Mouse (Mus musculus) MEL (cell line): ENCODE data around the gene Ets1. TPM values are rescaled to one million over a fixed set of nuclear protein-coding genes. Genes with fewer than 3 reads are reported as not detected.

Experiments
- DNase-seq: peaks from one replicate; pipeline ENCODE4 v3.0.0; 2011; ENCODE audit warnings: low read depth, low spot score
- H3K27ac ChIP-seq: 2 replicates; pipeline ENCODE4 v1.5.1; 2012; ENCODE audit warnings: low read depth, mild to moderate bottlenecking, control low read depth, low read length, moderate library complexity; ENCODE audit not compliant: control insufficient read depth
- H3K27me3 ChIP-seq, 2 experiments: fragments of 150-350 bp in 1 of 2; sonication (generic) in 1 of 2; 2 replicates each; pipeline ENCODE4 v1.6.1; 2012; ENCODE audit warnings: low read length in 2 of 2, mild to moderate bottlenecking in 2 of 2, improper control_type of control experiment in 1 of 2, moderate library complexity in 1 of 2; ENCODE audit not compliant: insufficient read depth in 2 of 2, control insufficient read depth in 1 of 2
- H3K36me3 ChIP-seq, 2 experiments: 2 replicates each; pipeline ENCODE4 v1.6.1; 2012 to 2014; ENCODE audit warnings: low read length in 2 of 2, improper control_type of control experiment in 1 of 2, inconsistent platforms in 1 of 2, mild to moderate bottlenecking in 1 of 2; ENCODE audit not compliant: insufficient read depth in 2 of 2, control insufficient read depth in 1 of 2
- H3K4me1 ChIP-seq, 2 experiments: fragments of 150-350 bp in 1 of 2; sonication (generic) in 1 of 2; 2 replicates each; pipeline ENCODE4 v1.6.1; 2012; ENCODE audit warnings: low read length in 2 of 2, improper control_type of control experiment in 1 of 2, mild to moderate bottlenecking in 1 of 2; ENCODE audit not compliant: insufficient read depth in 2 of 2, control insufficient read depth in 1 of 2
- H3K4me3 ChIP-seq, 2 experiments: fragments of 150-350 bp in 1 of 2; sonication (generic) in 1 of 2; 2 replicates each; pipeline ENCODE4 v1.5.1; 2012; ENCODE audit warnings: low read depth in 2 of 2, low read length in 2 of 2, mild to moderate bottlenecking in 2 of 2, moderate library complexity in 2 of 2, control low read depth in 1 of 2, improper control_type of control experiment in 1 of 2; ENCODE audit not compliant: control insufficient read depth in 1 of 2, insufficient read depth in 1 of 2
- H3K79me2 ChIP-seq: 2 replicates; pipeline ENCODE4 v1.6.1; 2012; ENCODE audit warnings: mild to moderate bottlenecking, low read length, moderate library complexity; ENCODE audit not compliant: control insufficient read depth, poor library complexity, insufficient read depth
- H3K9ac ChIP-seq: 2 replicates; pipeline ENCODE4 v1.6.1; 2012; ENCODE audit warnings: low read depth, mild to moderate bottlenecking, control low read depth, low read length, moderate library complexity; ENCODE audit not compliant: control insufficient read depth, poor library complexity, severe bottlenecking
- H3K9me3 ChIP-seq: fragments of 150-350 bp; sonication (generic); replicated peaks from 2 replicates; pipeline ENCODE4 v1.6.1; 2012; ENCODE audit warnings: mild to moderate bottlenecking, low read length, improper control_type of control experiment, moderate library complexity; ENCODE audit not compliant: insufficient read depth
- BHLHE40 ChIP-seq: IDR thresholded peaks from 2 replicates; pipeline ENCODE4 v1.6.1; 2012; ENCODE audit warnings: low read depth, mild to moderate bottlenecking, inconsistent platforms, low read length, improper control_type of control experiment, borderline replicate concordance
- CHD2 ChIP-seq: IDR thresholded peaks from 2 replicates; pipeline ENCODE4 v1.6.1; 2011; ENCODE audit warnings: low read length, improper control_type of control experiment
- E2F4 ChIP-seq: IDR thresholded peaks from 2 replicates; pipeline ENCODE4 v1.6.1; 2011; ENCODE audit warnings: low read depth, low read length, improper control_type of control experiment, borderline replicate concordance
- ETS1 ChIP-seq: IDR thresholded peaks from 2 replicates; pipeline ENCODE4 v1.6.1; 2012; ENCODE audit warnings: low read depth, mild to moderate bottlenecking, inconsistent platforms, low read length, improper control_type of control experiment, moderate library complexity
- JUND ChIP-seq: IDR thresholded peaks from 2 replicates; pipeline ENCODE4 v1.6.1; 2011; ENCODE audit warnings: low read depth, mild to moderate bottlenecking, improper control_type of control experiment, low read length
- KAT2A ChIP-seq: conservative IDR thresholded peaks from 2 replicates; pipeline ENCODE4 v1.6.1; 2012; ENCODE audit warnings: low read depth, low read length, improper control_type of control experiment, inconsistent platforms
- MAFK ChIP-seq: IDR thresholded peaks from 2 replicates; pipeline ENCODE4 v1.6.1; 2011; ENCODE audit warnings: low read depth, mild to moderate bottlenecking, low read length, improper control_type of control experiment, borderline replicate concordance
- MAZ ChIP-seq: IDR thresholded peaks from 2 replicates; pipeline ENCODE4 v1.6.1; 2012; ENCODE audit warnings: low read depth, mild to moderate bottlenecking, inconsistent platforms, low read length, improper control_type of control experiment
- MEF2A ChIP-seq: IDR thresholded peaks from 2 replicates; pipeline ENCODE4 v1.6.1; 2014; ENCODE audit warnings: low read depth, mild to moderate bottlenecking, inconsistent platforms, low read length, improper control_type of control experiment; ENCODE audit not compliant: poor library complexity, insufficient replicate concordance, severe bottlenecking; ENCODE audit errors: extremely low read depth
- MXI1 ChIP-seq: IDR thresholded peaks from 2 replicates; pipeline ENCODE4 v1.6.1; 2011; ENCODE audit warnings: mild to moderate bottlenecking, low read depth, low read length, improper control_type of control experiment
- MYB ChIP-seq: IDR thresholded peaks from 2 replicates; pipeline ENCODE4 v1.6.1; 2011; ENCODE audit warnings: mild to moderate bottlenecking, low read depth, low read length, improper control_type of control experiment
- MYC ChIP-seq: IDR thresholded peaks from 2 replicates; pipeline ENCODE4 v1.6.1; 2011; ENCODE audit warnings: low read depth, mild to moderate bottlenecking, low read length, improper control_type of control experiment, moderate library complexity
- NELFE ChIP-seq: IDR thresholded peaks from 2 replicates; pipeline ENCODE4 v1.6.1; 2011; ENCODE audit warnings: low read depth, low read length, improper control_type of control experiment
- NRF1 ChIP-seq: IDR thresholded peaks from 2 replicates; pipeline ENCODE4 v1.6.1; 2014; ENCODE audit warnings: low read depth, mild to moderate bottlenecking, inconsistent platforms, low read length, improper control_type of control experiment, moderate library complexity; ENCODE audit not compliant: poor library complexity, insufficient read depth, severe bottlenecking
- POLR2AphosphoS2 ChIP-seq: IDR thresholded peaks from 2 replicates; pipeline ENCODE4 v1.6.1; 2011; ENCODE audit warnings: low read length, improper control_type of control experiment
- SMC3 ChIP-seq: IDR thresholded peaks from 2 replicates; pipeline ENCODE4 v1.6.1; 2011; ENCODE audit warnings: low read depth, low read length, improper control_type of control experiment
- TAL1 ChIP-seq: IDR thresholded peaks from 2 replicates; pipeline ENCODE4 v1.6.1; 2012; ENCODE audit warnings: mild to moderate bottlenecking, inconsistent platforms, low read length, moderate library complexity, mixed read lengths
- TBP ChIP-seq: IDR thresholded peaks from 2 replicates; pipeline ENCODE4 v1.8.0; 2011; ENCODE audit warnings: low read depth, low read length, improper control_type of control experiment
- UBTF ChIP-seq: IDR thresholded peaks from 2 replicates; pipeline ENCODE4 v1.6.1; 2012; ENCODE audit warnings: low read depth, mild to moderate bottlenecking, inconsistent platforms, low read length, improper control_type of control experiment, moderate library complexity, borderline replicate concordance; ENCODE audit not compliant: insufficient read depth
- USF1 ChIP-seq: IDR thresholded peaks from 2 replicates; pipeline ENCODE4 v1.6.1; 2014; ENCODE audit warnings: low read depth, mild to moderate bottlenecking, inconsistent platforms, low read length, improper control_type of control experiment, moderate library complexity
- USF2 ChIP-seq, 2 experiments: IDR thresholded peaks; 2 replicates each; pipeline ENCODE4 v1.6.1; 2011 to 2012; ENCODE audit warnings: improper control_type of control experiment in 2 of 2, low read length in 2 of 2, borderline replicate concordance in 1 of 2, inconsistent platforms in 1 of 2, low read depth in 1 of 2, mild to moderate bottlenecking in 1 of 2; ENCODE audit not compliant: insufficient read depth in 1 of 2
- ZC3H11A ChIP-seq: IDR thresholded peaks from 2 replicates; pipeline ENCODE4 v1.6.1; 2012; ENCODE audit warnings: low read depth, mild to moderate bottlenecking, inconsistent platforms, low read length, improper control_type of control experiment
- ZKSCAN1 ChIP-seq: IDR thresholded peaks from 2 replicates; pipeline ENCODE4 v1.6.1; 2012; ENCODE audit warnings: low read depth, mild to moderate bottlenecking, inconsistent platforms, low read length, improper control_type of control experiment, moderate library complexity
- ZMIZ1 ChIP-seq: IDR thresholded peaks from 2 replicates; pipeline ENCODE4 v1.6.1; 2012; ENCODE audit warnings: low read depth, mild to moderate bottlenecking, inconsistent platforms, low read length, improper control_type of control experiment, moderate library complexity
- polyA plus RNA-seq, 2 experiments: library from polyadenylated mRNA; stranded (reverse) in 1 of 2; unstranded in 1 of 2; fragments of >175 nt in 1 of 2; fragments of >200 nt in 1 of 2; gene quantifications; 2 replicates each; pipeline versions ENCODE4 v1.2.1 to v1.2.4; 2012; ENCODE audit warnings: low replicate concordance in 2 of 2, low read depth in 1 of 2; ENCODE audit not compliant: insufficient read length in 2 of 2, insufficient read depth in 1 of 2, missing spikeins in 1 of 2
- total RNA-seq: library from RNA; depleted of rRNA; stranded (reverse); fragments of 300-350 nt; gene quantifications from 2 replicates; pipeline ENCODE4 v1.2.3, GENCODE M21; 2012

Gene Ets1
- total and polyA plus RNA-seq, 3 experiments = 0.10 to 0.19 TPM; not detected in 1

- no peaks in the 10 kb centered on the region for H3K36me3 ChIP-seq
- H3K4me1 ChIP-seq = no peaks in the 10 kb centered on the region; a peak in 1 of 4 replicates
- no peak overlapping the region for H3K4me3 ChIP-seq
- H3K9me3 ChIP-seq = no peaks in the 10 kb centered on the region
- peaks cover 2 to 3% of the 10 kb centered on the region in 2 experiments; a peak in 1 of 4 replicates for H3K27me3 ChIP-seq
- DNase-seq = no peak
- no peak overlapping the region for H3K9ac ChIP-seq
- no peak overlapping the region for H3K27ac ChIP-seq
- no peak for TF ChIP-seq NRF1
- TF ChIP-seq NELFE = no peak
- TF ChIP-seq SMC3 = no peak
- TF ChIP-seq MYC = no peak
- TF ChIP-seq MXI1 = no peak
- no peak for TF ChIP-seq POLR2AphosphoS2
- no peak for TF ChIP-seq ZC3H11A
- TF ChIP-seq MAFK = no peak
- no peak for TF ChIP-seq TBP
- no peaks in the 10 kb centered on the region for H3K79me2 ChIP-seq
These were observed 18.6 kb upstream of the Ets1 start for GRCm38 (mm10) chr9:32617430-32617768.

GRCm38 (mm10) chr9:32618544-32619120 lies 17.4 kb upstream of the Ets1 start:
- H3K9ac ChIP-seq = no peak overlapping the region
- no peaks in the 10 kb centered on the region for H3K9me3 ChIP-seq
- peaks cover 3% of the 10 kb centered on the region in 2 experiments; a peak in 1 of 4 replicates for H3K27me3 ChIP-seq
- no peaks in the 10 kb centered on the region for H3K79me2 ChIP-seq
- no peaks in the 10 kb centered on the region; a peak in 1 of 4 replicates for H3K4me1 ChIP-seq
- H3K36me3 ChIP-seq = no peaks in the 10 kb centered on the region
- no peak overlapping the region for H3K4me3 ChIP-seq
- no peak for DNase-seq
- no peak overlapping the region for H3K27ac ChIP-seq
- no peak for TF ChIP-seq CHD2
- TF ChIP-seq POLR2AphosphoS2 = no peak
- no peak for TF ChIP-seq NELFE
- no peak for TF ChIP-seq NRF1
- TF ChIP-seq ZMIZ1 = no peak
- no peak for TF ChIP-seq USF1
- no peak for TF ChIP-seq ZC3H11A
- TF ChIP-seq TAL1 = no peak
- no peak for TF ChIP-seq BHLHE40
- no peak for TF ChIP-seq MAZ
- no peak for TF ChIP-seq TBP
- TF ChIP-seq, all 39 proteins: peak for 0

GRCm38 (mm10) chr9:32619661-32620060 lies 16.4 kb upstream of the Ets1 start:
- no peaks in the 10 kb centered on the region for H3K36me3 ChIP-seq
- H3K27ac ChIP-seq = no peak overlapping the region
- no peaks in the 10 kb centered on the region for H3K4me1 ChIP-seq
- H3K9me3 ChIP-seq = no peaks in the 10 kb centered on the region
- H3K4me3 ChIP-seq = no peak overlapping the region
- peaks cover 3% of the 10 kb centered on the region in 2 experiments; a peak in 1 of 4 replicates for H3K27me3 ChIP-seq
- H3K9ac ChIP-seq = no peak overlapping the region
- no peak for DNase-seq
- no peaks in the 10 kb centered on the region for H3K79me2 ChIP-seq
- TF ChIP-seq MYB = no peak
- no peak for TF ChIP-seq UBTF
- TF ChIP-seq BHLHE40 = no peak
- TF ChIP-seq TBP = no peak
- no peak for TF ChIP-seq MAFK
- TF ChIP-seq ETS1 = no peak
- no peak for TF ChIP-seq KAT2A
- TF ChIP-seq USF2 (IDR thresholded peaks at IDR 0.05; ENCODE audit: borderline replicate concordance in 1 of 2, insufficient read depth in 1 of 2, low read depth in 1 of 2, low read length in 2 of 2) = no peak
- no peak for TF ChIP-seq ZKSCAN1
- TF ChIP-seq JUND = no peak
- TF ChIP-seq MEF2A = no peak
- TF ChIP-seq TAL1 = no peak
- TF ChIP-seq E2F4 = no peak
- no peak for TF ChIP-seq ZC3H11A
